Mouse (Mus musculus): ENCODE data around the gene Cib2. TPM values are rescaled to one million over a fixed set of nuclear protein-coding genes. Genes with fewer than 3 reads are reported as not detected.

Cib2 gene
- polyA plus RNA-seq, 1 experiment from 2014 or later, result 40.5 TPM

DNA sequence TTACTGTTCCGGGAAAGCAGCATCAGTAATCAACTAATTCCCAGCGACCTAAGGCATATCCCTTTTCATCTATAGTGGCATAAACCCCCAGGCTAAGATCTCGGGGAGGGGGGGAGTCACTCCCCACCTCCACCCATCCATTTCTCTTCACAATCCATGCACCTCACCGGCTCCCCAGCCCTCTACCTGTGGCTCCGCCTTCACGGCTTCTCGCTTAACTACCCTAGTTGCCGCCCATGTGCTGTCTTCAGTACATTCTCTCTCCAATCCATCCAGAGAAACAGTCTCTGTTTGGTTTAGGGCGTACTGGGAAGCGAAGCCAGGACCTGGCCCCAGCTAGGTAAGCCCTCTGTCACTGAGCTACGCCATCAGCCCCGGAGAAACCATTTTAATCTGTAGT is 57.1 kb downstream of the Cib2 start:
- WGBS, result 5% methylated on average over 12 of the region's 12 CpGs
- Histone ChIP-seq H3K27me3 (replicated peaks; ENCODE audit: control insufficient read depth, insufficient read depth, low read length) (no peaks in the 10 kb centered on the region), H3K4me1 (replicated peaks; ENCODE audit: control insufficient read depth, insufficient read depth, low read length) (peaks cover 24% of the 10 kb centered on the region), H3K9me3 (ENCODE audit: control insufficient read depth, low read length) (no peaks in the 10 kb centered on the region), H3K9ac (replicated peaks; ENCODE audit: low read depth, low read length) (no peak overlapping the region; the same call in 1 of the 2 replicates), H3K36me3 (ENCODE audit: control insufficient read depth, insufficient read depth) (no peaks in the 10 kb centered on the region), H3K4me3 (replicated peaks; ENCODE audit: low read length) (peak overlapping the region; percentile 81; the same call in 1 of the 2 replicates), H3K4me2 (ENCODE audit: low read length) (peak overlapping the region; percentile 74), H3K27ac (ENCODE audit: low read length) (no peak overlapping the region)
- ATAC-seq, result no peak

DNA sequence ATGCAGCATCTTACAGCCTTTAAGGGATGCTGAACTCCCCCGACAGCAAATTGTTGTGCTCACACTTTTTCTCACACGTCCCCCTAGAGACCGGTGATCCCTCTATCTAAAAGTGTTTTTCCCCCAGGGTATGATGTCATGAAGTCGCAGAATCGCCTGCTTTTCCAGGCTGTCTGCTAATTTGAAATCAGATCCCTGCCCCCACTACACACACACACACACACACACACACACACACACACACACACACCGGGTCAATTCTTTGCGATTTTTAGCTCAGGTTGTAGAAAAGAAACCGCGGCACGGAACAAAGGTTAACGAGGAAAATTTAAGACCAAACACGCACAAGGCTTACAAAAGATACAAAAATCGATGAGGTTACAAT is 57.9 kb downstream of the Cib2 start:
- H3K4me3 ChIP-seq (replicated peaks; ENCODE audit: low read length), result peak overlapping the region; percentile 81
- peak overlapping the region; percentile 91 for H3K9ac ChIP-seq (replicated peaks; ENCODE audit: low read depth, low read length)
- no peaks in the 10 kb centered on the region for H3K27me3 ChIP-seq (replicated peaks; ENCODE audit: control insufficient read depth, insufficient read depth, low read length)
- ATAC-seq, result no peak
- WGBS, result under 1% methylated on average over 13 of the region's 13 CpGs
- peak overlapping the region; percentile 74 for H3K4me2 ChIP-seq (ENCODE audit: low read length)
- no peaks in the 10 kb centered on the region for H3K36me3 ChIP-seq (ENCODE audit: control insufficient read depth, insufficient read depth)
- peak overlapping the region; percentile 47 for H3K27ac ChIP-seq (ENCODE audit: low read length)
- peaks cover 24% of the 10 kb centered on the region for H3K4me1 ChIP-seq (replicated peaks; ENCODE audit: control insufficient read depth, insufficient read depth, low read length)
- H3K9me3 ChIP-seq (ENCODE audit: control insufficient read depth, low read length), result no peaks in the 10 kb centered on the region

DNA sequence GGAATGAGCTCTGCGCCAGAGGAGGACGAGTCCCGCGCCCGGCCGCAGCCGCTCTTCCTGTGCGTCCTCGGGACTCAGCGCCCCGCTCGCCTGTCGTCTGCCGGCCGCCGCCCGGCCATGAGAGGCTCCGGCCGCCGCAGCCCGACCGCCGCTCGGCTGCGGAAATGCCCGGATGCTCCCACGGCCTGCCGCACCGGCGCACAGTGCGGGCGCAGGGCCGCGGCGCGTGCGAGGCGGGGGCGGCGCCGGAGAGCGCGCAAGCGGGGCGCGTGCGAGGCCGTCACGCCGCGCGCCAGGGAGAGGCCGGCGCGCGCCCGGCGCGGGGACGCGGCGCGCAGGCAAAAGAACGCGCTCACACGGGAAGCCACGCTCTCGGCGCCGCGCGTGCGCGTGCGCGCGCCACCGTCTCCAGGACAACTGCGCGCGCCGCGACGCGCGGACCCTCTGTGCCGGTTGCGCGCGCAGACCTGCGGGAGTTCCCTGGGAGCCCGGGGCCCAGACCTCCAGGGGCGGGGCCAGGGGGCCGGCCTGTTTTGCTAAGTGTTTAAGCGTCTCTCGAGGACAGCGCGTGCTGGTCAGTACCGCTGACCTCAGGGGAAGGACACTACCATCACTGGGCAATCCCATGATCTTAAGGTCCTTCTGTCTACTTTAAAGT is 58.4 kb downstream of the Cib2 start, which contains the start of gene Dmxl2:
Dmxl2 (minus strand) TSS at position 174 of the 658 bp plus-strand sequence.
- Histone ChIP-seq H3K36me3 (ENCODE audit: control insufficient read depth, insufficient read depth) (no peaks in the 10 kb centered on the region), H3K4me2 (ENCODE audit: low read length) (peak within 1 kb of the TSS; percentile 74), H3K27me3 (replicated peaks; ENCODE audit: control insufficient read depth, insufficient read depth, low read length) (no peaks in the 10 kb centered on the region), H3K4me1 (replicated peaks; ENCODE audit: control insufficient read depth, insufficient read depth, low read length) (peaks cover 24% of the 10 kb centered on the region), H3K27ac (ENCODE audit: low read length) (peak within 1 kb of the TSS; percentile 88), H3K4me3 (replicated peaks; ENCODE audit: low read length) (peak within 1 kb of the TSS; percentile 81), H3K9me3 (ENCODE audit: control insufficient read depth, low read length) (no peaks in the 10 kb centered on the region), H3K9ac (replicated peaks; ENCODE audit: low read depth, low read length) (peak within 1 kb of the TSS; percentile 91)
- ATAC-seq, result peak; percentile 94
- WGBS, result under 1% methylated on average over 92 of the region's 99 CpGs

DNA sequence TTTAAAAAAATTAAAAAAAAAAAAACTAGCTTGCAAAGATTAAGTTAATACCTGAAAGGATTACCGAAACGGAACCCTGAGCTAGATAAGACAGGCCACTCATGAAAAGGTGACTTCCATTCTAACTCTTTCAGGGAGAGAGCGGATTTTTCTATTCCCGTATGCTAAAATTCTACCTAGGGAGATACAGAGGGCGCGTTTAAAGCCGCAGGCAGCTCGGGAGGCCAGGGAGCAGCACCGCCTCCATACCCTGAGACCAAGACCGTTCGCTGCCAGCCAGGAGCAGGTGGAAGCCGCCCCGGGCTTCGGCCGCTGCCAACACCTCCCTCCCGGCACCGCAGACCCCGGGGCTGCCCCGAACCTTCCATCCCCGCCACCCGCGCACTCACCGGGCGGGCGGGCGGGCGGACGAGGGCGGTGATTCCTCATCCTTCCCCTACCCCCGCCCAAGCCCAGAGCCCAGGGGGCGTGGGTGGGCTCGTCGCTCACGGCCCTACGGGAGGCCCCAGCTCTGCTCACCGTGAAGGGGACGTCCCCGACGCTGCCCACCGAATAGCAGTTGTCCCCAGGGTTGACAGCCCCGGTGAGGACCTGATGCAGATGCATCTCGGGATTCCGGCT is 59.1 kb downstream of the Cib2 start:
- WGBS, result 0% methylated on average over 42 of the region's 43 CpGs
- Histone ChIP-seq H3K4me3 (replicated peaks; ENCODE audit: low read length) (peak overlapping the region; percentile 81), H3K27me3 (replicated peaks; ENCODE audit: control insufficient read depth, insufficient read depth, low read length) (no peaks in the 10 kb centered on the region), H3K36me3 (ENCODE audit: control insufficient read depth, insufficient read depth) (no peaks in the 10 kb centered on the region), H3K9ac (replicated peaks; ENCODE audit: low read depth, low read length) (peak overlapping the region; percentile 91), H3K4me1 (replicated peaks; ENCODE audit: control insufficient read depth, insufficient read depth, low read length) (peaks cover 24% of the 10 kb centered on the region), H3K27ac (ENCODE audit: low read length) (peak overlapping the region; percentile 88), H3K4me2 (ENCODE audit: low read length) (peak overlapping the region; percentile 74), H3K9me3 (ENCODE audit: control insufficient read depth, low read length) (no peaks in the 10 kb centered on the region)
- ATAC-seq, result peak; percentile 73

DNA sequence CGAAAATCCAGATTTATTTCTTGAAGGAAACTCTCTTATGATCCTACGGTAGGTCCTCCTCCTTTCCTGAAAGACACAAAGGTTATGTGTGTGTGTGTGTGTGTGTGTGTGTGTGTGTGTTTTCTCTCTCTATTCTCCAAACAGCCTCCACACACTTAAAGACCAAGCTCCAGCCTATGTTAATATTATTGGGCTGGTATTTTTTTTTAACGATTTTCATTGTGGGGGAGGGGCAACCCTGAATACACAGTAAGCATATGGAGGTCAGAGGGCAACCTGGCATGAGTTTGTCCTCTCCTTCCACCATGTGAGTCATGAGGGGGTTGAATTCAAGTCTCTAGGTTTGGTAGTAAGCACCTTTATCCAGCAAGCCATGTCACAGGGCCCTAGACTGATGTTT is 60.2 kb downstream of the Cib2 start:
- H3K4me3 ChIP-seq (replicated peaks; ENCODE audit: low read length), result peak overlapping the region; percentile 22
- no peaks in the 10 kb centered on the region for H3K27me3 ChIP-seq (replicated peaks; ENCODE audit: control insufficient read depth, insufficient read depth, low read length)
- H3K4me2 ChIP-seq (ENCODE audit: low read length), result peak overlapping the region; percentile 53
- ATAC-seq, result no peak
- WGBS, result 76% methylated on average over 3 of the region's 3 CpGs
- H3K9ac ChIP-seq (replicated peaks; ENCODE audit: low read depth, low read length), result no peak overlapping the region
- no peak overlapping the region for H3K27ac ChIP-seq (ENCODE audit: low read length)
- H3K36me3 ChIP-seq (ENCODE audit: control insufficient read depth, insufficient read depth), result no peaks in the 10 kb centered on the region
- H3K9me3 ChIP-seq (ENCODE audit: control insufficient read depth, low read length), result no peaks in the 10 kb centered on the region
- H3K4me1 ChIP-seq (replicated peaks; ENCODE audit: control insufficient read depth, insufficient read depth, low read length), result peaks cover 24% of the 10 kb centered on the region

DNA sequence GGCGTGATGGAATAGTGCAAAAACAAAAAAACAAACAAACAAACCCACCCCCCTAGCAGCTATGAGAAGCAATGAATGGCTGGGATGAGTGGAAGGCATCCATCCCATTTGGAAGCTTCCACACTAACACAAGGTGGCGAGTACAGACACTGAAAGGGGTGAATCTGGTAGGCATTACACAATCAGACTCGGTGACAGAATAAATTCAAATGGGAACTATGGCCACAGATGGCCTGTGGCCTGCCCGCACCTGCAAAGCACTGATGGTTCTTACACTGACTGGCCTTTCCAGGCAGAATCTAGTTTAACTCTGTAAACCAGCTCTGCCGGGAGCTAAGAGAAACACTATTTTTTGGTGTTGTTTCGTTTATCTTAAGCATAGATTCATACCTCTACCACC is 60.7 kb downstream of the Cib2 start:
- Histone ChIP-seq H3K9ac (replicated peaks; ENCODE audit: low read depth, low read length) (no peak overlapping the region), H3K4me2 (ENCODE audit: low read length) (peak overlapping the region; percentile 53), H3K27me3 (replicated peaks; ENCODE audit: control insufficient read depth, insufficient read depth, low read length) (no peaks in the 10 kb centered on the region), H3K4me1 (replicated peaks; ENCODE audit: control insufficient read depth, insufficient read depth, low read length) (peaks cover 24% of the 10 kb centered on the region), H3K27ac (ENCODE audit: low read length) (no peak overlapping the region), H3K4me3 (replicated peaks; ENCODE audit: low read length) (no peak overlapping the region), H3K9me3 (ENCODE audit: control insufficient read depth, low read length) (no peaks in the 10 kb centered on the region), H3K36me3 (ENCODE audit: control insufficient read depth, insufficient read depth) (no peaks in the 10 kb centered on the region)
- ATAC-seq, result no peak
- WGBS, result 85% methylated on average over 6 of the region's 6 CpGs

Other genes starting within 250 kb of the Cib2 start
- 57.0 and 60.6 TPM in 2 replicates for gene Dmxl2, start 58.6 kb downstream of the Cib2 start, polyA plus RNA-seq (2015; fragmentation: Nextera tagmentation; extraction: Ambion mirVana)
- 0.16 TPM in 1 of 2 replicates, not detected in the other for gene Sh2d7, start 21.2 kb downstream of the Cib2 start, polyA plus RNA-seq (2015; fragmentation: Nextera tagmentation; extraction: Ambion mirVana)
- 151 and 163 TPM in 2 replicates for gene Idh3a, start 26.1 kb upstream of the Cib2 start, polyA plus RNA-seq (2015; fragmentation: Nextera tagmentation; extraction: Ambion mirVana)
- gene Acsbg1, start 101.7 kb upstream of the Cib2 start, polyA plus RNA-seq (2015; fragmentation: Nextera tagmentation; extraction: Ambion mirVana), result 19.5 and 22.6 TPM in 2 replicates
- 6.5 and 6.9 TPM in 2 replicates for gene Dnaja4, start 138.7 kb upstream of the Cib2 start, polyA plus RNA-seq (2015; fragmentation: Nextera tagmentation; extraction: Ambion mirVana)
- 115 and 126 TPM in 2 replicates for gene Wdr61, start 174.3 kb upstream of the Cib2 start, polyA plus RNA-seq (2015; fragmentation: Nextera tagmentation; extraction: Ambion mirVana)
- gene Crabp1, start 204.5 kb upstream of the Cib2 start, polyA plus RNA-seq (2015; fragmentation: Nextera tagmentation; extraction: Ambion mirVana), result 44.7 and 55.4 TPM in 2 replicates

Data from forebrain, embryonic 16.5 days (tissue).